Mouse (Mus musculus) kidney, adult 2 months (tissue): Measurements from ENCODE around the gene Cnga1. TPM values are rescaled to one million over a fixed set of nuclear protein-coding genes. Genes with fewer than 3 reads are reported as not detected.
"Not testable (repeated sequence)": the region's sequence is repeated elsewhere in the genome, so short reads cannot be mapped to it uniquely, and the experiment has no call there.

ENCODE experiments used
- DNase-seq: peaks from one replicate; pipeline ENCODE4 v3.0.0; 2021
- H3K27ac ChIP-seq: fragments of 200-500 bp; 2 replicates; pipeline ENCODE4 v1.5.1; 2012; ENCODE audit warnings: low read depth, low read length, control low read depth, inconsistent platforms; ENCODE audit not compliant: insufficient read depth
- H3K27me3 ChIP-seq: fragments of 200-500 bp; replicated peaks from 2 replicates; pipeline ENCODE4 v1.6.1; 2012; ENCODE audit warnings: mild to moderate bottlenecking, moderate library complexity, low read length, inconsistent platforms; ENCODE audit not compliant: control insufficient read depth, insufficient read depth
- H3K36me3 ChIP-seq: fragments of 200-500 bp; 2 replicates; pipeline ENCODE4 v1.6.1; 2012; ENCODE audit warnings: mild to moderate bottlenecking, moderate library complexity, low read length, inconsistent platforms; ENCODE audit not compliant: control insufficient read depth, insufficient read depth
- H3K4me1 ChIP-seq: fragments of 200-500 bp; 2 replicates; pipeline ENCODE4 v1.6.1; 2011; ENCODE audit warnings: low read length; ENCODE audit not compliant: control insufficient read depth, insufficient read depth
- H3K4me3 ChIP-seq: fragments of 200-500 bp; 2 replicates; pipeline ENCODE4 v1.5.1; 2011; ENCODE audit warnings: mild to moderate bottlenecking, low read depth, low read length, control low read depth; ENCODE audit not compliant: insufficient read depth
- CTCF ChIP-seq: fragments of 200-500 bp; conservative IDR thresholded peaks from 2 replicates; pipeline ENCODE4 v1.5.1; 2011; ENCODE audit warnings: low read depth, mild to moderate bottlenecking, control low read depth, low read length, moderate library complexity, mixed read lengths; ENCODE audit not compliant: insufficient read depth, insufficient read length
- POLR2A ChIP-seq: fragments of 200-500 bp; IDR thresholded peaks from one replicate; pipeline ENCODE4 v1.6.1; 2011; ENCODE audit warnings: low read depth, low read length, control low read depth
- WGBS: fragments of 180-500 bp; shearing (Covaris S2); methylation state at CpG from one replicate; pipeline ENCODE4 v1.1.7; 2018; 5-methylcytosine and 5-hydroxymethylcytosine counted together
- polyA plus RNA-seq: library from polyadenylated mRNA; depleted of rRNA; stranded (reverse); fragments of >200 nt; gene quantifications from 2 replicates; pipeline ENCODE4 v1.2.3, GENCODE M21; 2012

Gene Cnga1
- polyA plus RNA-seq, 1 experiment: not detected

- no peaks in the 10 kb centered on the region; the same call in 1 of the 2 replicates for H3K27me3 ChIP-seq
- no peak overlapping the region for H3K27ac ChIP-seq
- DNase-seq: peak; percentile 83
- H3K4me1 ChIP-seq: no peaks in the 10 kb centered on the region
- WGBS: 6% methylated on average over 5 of the region's 5 CpGs
- TF ChIP-seq CTCF: peak; percentile 74
- TF ChIP-seq POLR2A: no peak
- no peak overlapping the region for H3K4me3 ChIP-seq
- no peaks in the 10 kb centered on the region for H3K36me3 ChIP-seq
These were observed 43.1 kb downstream of the Cnga1 start for GRCm38 (mm10) chr5:72601006-72601405.

- Histone ChIP-seq H3K27ac (no peak within 1 kb of the TSS), H3K27me3 (no peaks in the 10 kb centered on the region), H3K4me1 (no peaks in the 10 kb centered on the region), H3K4me3 (peak within 1 kb of the TSS; percentile 10), H3K36me3 (no peaks in the 10 kb centered on the region)
- WGBS: 3% methylated on average over 38 of the region's 38 CpGs
- DNase-seq: no peak
- no peak for TF ChIP-seq POLR2A
- no peak for TF ChIP-seq CTCF
These were observed 56.8 kb downstream of the Cnga1 start, which contains the start of gene Gm5868 for GRCm38 (mm10) chr5:72587192-72587681. Gene Gm5868 (minus strand): TSS chr5:72587551.

DNA sequence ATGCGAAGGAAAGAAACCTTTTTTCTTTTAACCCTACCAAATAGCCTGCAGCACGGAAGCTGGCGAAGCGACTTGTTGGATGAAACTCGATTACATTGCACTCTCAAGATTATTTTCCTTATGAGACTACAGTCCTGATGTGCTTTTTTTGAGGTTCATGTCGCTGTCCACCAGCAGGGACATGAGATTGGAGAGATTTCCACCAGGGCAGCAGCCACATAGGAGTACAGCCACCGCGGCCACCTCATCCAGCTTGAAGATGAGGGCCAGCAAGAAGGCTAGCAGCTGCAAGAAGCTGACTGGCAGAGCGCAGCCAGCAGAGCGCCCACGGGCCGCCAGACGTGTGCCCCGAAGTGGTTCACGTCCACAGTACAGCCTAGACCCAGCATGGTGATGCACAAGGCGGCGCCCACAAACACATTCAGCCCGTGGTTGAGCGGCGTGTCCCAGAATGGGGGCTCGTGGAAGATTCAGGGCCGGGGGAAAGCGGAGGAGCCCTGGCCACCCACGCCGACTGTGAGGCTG lies 57.3 kb downstream of the Cnga1 start:
- not testable (repeated sequence) for H3K27ac ChIP-seq, H3K36me3 ChIP-seq, DNase-seq, H3K4me3 ChIP-seq, H3K4me1 ChIP-seq, H3K27me3 ChIP-seq
- WGBS: 38% methylated on average over 25 of the region's 25 CpGs

GRCm38 (mm10) chr5:72586122-72586521 lies 58.0 kb downstream of the Cnga1 start:
- not testable (repeated sequence) for H3K27me3 ChIP-seq, H3K4me3 ChIP-seq, H3K27ac ChIP-seq, DNase-seq, H3K36me3 ChIP-seq, H3K4me1 ChIP-seq
- WGBS: 39% methylated on average over 7 of the region's 7 CpGs
- TF ChIP-seq CTCF: peak; percentile 54

DNA sequence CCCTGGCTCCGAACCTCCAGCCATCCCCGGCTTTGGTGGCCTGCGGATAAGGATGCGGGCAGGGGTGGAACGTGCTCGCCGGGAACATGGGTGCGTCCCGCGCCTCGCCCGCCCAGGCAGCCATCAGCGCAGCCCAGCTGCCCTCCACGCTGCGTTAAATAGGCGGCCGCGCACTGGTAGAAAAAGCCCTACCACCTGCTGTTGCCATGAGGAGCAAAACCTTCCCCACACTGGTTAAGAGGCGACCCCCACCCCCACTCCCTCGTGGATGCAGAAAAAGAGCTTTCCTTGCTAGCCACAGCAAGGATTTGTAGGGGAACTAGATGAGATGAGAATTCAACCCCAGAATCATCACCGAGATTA lies 63.1 kb downstream of the Cnga1 start, which contains the start of gene Zar1:
Zar1 (minus strand) TSS at position 285 of the 363 bp plus-strand sequence.
- H3K4me3 ChIP-seq: peak within 1 kb of the TSS; percentile 15; the same call in 1 of the 2 replicates
- WGBS: 15% methylated on average over 21 of the region's 21 CpGs

DNA sequence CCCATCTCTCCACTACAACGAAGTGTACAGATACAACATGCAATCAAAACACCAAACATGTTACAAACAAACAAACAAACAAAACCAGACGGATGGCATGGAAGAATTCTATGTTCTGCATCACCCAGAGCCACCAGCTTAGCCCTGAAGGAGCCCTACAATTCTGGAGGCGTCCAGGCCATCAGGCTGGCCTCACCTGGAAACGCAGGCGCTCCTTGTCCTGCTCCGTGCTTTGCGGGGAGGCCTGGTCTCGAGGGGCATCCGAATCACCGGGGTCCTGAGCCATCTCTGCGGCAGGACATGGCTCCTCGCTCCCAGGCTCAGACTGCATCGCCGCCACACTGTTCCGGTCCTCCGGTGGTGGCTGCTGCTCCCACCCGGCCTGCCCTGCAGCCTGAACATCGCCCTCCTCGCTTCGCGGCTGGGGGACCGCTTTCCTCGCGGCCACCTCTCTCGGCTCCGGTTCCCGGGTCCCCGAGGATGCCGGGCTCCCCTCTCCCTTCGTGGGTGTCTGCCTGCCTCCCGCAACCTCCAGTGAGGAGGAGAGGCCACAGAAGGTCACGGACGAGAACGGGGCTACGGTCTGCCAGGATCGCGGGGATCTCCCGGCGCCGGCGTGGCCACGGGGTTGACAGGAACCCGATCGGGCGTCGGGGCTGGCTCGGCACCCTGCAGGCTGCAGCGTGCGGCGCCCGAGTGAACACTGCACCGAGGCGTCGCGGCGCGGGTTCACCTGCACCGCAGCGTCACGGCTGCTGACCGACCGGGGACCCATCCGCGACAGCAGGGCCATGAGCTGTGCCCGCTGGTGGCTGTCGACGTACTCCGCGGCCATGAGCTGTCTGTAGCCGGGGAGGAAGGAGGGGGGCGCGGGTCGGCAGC lies 63.7 kb downstream of the Cnga1 start:
- not testable (repeated sequence) for H3K4me1 ChIP-seq, H3K27me3 ChIP-seq, H3K36me3 ChIP-seq, DNase-seq, H3K27ac ChIP-seq
- peak overlapping the region; percentile 15; the same call in 1 of the 2 replicates for H3K4me3 ChIP-seq
- WGBS: 4% methylated on average over 51 of the region's 73 CpGs

More for the DNA sequence above, 63.1 kb downstream of the Cnga1 start, which contains the start of gene Zar1:
- H3K27ac ChIP-seq, DNase-seq, H3K27me3 ChIP-seq, H3K4me1 ChIP-seq, H3K36me3 ChIP-seq: not testable (repeated sequence)

GRCm38 (mm10) chr5:72579599-72579998 lies 64.5 kb downstream of the Cnga1 start:
- not testable (repeated sequence) for H3K27ac ChIP-seq, H3K4me1 ChIP-seq, H3K4me3 ChIP-seq, H3K36me3 ChIP-seq, H3K27me3 ChIP-seq, DNase-seq
- 54% methylated on average over 10 of the region's 10 CpGs for WGBS

- Histone ChIP-seq H3K4me3 (no peak overlapping the region), H3K4me1 (peaks cover 5% of the 10 kb centered on the region; the same call in 1 of the 2 replicates), H3K27ac (no peak overlapping the region), H3K27me3 (no peaks in the 10 kb centered on the region), H3K36me3 (no peaks in the 10 kb centered on the region)
- peak; percentile 82 for DNase-seq
- no peak for TF ChIP-seq CTCF
- no peak for TF ChIP-seq POLR2A
- 62% methylated on average over 5 of the region's 5 CpGs for WGBS
These were observed 78.5 kb downstream of the Cnga1 start for GRCm38 (mm10) chr5:72565621-72566020.

DNA sequence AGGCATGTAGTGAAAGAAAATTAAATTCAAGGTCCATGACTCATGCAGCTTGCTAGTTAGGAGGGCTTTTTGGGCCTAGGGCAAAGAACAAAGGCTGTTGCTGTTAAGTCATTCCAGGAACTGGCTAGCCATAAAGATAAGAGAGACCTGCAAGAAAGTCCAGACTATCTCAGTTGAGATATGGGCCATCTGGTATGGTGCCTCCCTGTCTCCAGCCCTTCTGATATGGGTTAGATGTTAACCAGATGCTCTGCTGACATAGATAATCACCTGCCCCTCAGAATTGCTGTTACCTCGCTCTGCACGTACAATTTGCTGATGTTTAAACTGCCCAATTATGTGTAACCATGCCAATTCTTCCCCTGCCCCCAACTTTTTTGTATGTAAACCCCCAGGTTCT lies 80.9 kb downstream of the Cnga1 start:
- 79% methylated on average over 2 of the region's 2 CpGs for WGBS
- H3K27me3 ChIP-seq, H3K4me1 ChIP-seq, DNase-seq, H3K27ac ChIP-seq, H3K4me3 ChIP-seq, H3K36me3 ChIP-seq: not testable (repeated sequence)
